Mouse (Mus musculus): ENCODE data around the gene Trim47.

Gene Trim47

DNA sequence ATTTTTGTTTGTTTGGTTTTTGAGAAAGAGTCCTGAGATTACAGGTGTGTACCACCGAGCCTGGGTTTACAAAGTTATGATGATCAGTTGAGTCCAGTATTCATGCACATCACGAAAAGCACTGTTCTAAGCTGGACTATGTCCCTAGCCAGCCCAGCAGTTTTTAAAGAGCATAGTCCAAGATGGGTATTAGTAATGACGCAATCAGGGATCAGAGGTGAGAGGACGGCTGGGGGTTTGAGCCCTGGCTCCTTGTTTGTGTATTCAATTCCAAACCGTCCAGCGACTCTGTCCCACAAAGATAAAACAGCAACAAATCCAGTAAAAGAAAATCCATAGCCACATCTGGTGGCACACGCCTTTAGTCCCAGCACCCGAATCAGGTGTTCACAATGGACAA lies 38.8 kb downstream of the Trim47 start:
- DNase-seq (ENCODE audit: low spot score in 2 of 2), result no peak

DNA sequence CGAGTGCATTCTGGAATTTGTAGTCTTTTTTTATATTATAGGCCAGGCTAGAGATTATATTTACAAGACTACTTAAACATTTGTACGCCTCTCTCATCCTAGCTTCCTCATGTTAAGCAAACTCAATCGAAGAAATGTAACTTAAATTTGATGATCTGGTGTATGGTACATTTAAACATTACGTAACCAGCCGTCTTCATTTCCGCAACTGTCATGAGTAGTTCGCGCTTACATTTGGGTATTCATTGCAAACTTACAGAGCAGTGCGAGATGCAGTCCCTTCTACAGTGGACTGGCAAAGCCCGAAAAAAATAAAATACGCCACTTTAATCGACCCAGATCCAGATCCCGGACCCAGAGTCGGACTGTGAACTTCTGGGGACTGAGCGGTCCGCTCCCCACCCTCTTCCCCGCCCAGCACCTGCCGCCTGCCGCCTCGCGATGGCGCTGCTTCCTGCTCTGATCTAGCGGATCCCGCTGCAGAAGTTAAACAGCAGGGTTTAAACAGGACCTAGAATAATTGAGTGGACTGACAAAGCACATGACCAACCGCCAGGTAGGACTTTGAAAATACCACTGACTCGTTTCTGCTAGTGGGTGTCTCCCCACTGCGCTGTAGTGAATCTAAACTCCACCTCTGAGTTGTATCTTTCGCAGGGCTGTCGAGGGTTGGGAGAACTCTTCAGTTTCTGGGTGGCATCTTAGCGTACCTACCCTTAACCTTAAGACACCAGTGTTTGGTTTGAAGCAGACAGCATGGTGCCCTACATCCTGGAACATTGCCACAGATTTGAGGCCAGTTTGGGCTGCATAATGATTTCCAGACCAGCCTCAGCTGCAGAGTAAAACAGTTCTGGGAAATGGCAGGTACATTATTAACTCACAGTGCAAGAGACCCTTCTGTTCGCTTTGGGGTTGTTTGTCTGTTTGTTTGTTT lies 39.5 kb downstream of the Trim47 start:
- DNase-seq (ENCODE audit: low spot score in 2 of 2), result peak; percentile 59 to 89

DNA sequence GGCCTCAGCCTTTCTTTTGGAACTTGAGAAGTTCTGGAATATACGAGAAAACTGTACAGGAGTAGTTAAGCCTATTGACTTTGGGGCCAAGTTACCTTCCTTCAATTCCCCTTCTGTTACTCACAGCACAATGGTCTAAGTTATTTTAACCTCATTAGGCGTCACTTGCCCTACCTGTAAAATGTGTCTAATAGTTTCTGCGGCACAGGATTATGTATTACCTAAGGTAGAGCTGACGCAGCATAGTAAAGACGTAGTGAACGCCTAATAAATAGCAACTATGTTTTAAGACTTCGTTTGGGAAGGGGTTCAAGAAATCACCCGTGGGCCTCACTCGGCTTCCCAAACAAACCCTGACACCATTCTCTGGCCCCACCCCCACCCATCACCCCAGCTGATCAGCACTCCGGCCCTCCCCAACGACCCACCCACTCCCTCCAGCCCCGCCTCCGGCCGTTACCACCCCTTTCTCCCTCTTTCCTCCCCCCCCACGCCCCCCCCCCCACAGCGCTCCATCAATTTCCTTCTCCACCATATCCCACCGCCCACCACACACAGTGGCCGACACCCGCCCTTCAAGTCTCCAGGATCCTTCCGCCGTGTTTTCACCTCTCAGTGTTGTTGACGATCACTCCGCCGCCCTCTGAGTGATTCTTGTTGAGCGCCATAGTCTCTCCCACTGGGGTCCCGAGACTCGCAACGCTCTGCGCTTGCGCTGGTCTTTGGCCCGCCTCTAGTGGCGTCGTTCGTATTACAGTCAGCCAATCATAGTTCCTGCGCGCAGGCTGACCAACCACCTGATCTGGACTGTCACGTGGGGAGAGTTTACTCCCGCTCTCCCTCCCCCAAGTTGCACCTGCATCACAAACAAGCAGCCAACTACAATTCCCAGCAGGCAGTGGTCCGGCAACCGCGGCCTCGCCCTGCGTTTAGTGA lies 40.5 kb downstream of the Trim47 start, which contains the start of gene Wbp2:
Wbp2 (minus strand) TSS at position 738 of the 936 bp plus-strand sequence.
- peak; percentile 99 for DNase-seq (ENCODE audit: low spot score in 2 of 2)

DNA sequence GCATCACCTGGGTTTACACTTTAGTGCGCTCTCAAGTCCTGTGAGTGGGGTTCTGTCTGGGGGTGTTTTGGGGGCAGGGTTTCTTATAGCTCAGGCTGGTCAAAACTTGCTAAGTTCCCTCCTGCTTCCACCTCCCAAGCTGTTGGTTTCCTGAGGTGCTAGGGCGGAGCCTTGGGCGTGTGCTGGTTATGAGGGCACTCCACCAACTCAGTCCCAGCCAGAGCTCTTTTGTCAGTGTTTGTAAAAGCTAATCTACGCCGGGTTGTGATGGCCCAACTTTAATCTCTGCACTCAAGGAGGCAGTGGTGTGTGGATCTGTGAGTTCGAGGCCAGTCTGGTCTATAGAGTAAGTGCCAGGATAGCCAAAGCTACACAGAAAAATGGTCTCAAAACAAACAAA lies 42.8 kb downstream of the Trim47 start:
- DNase-seq (ENCODE audit: low spot score in 2 of 2), result no peak

DNA sequence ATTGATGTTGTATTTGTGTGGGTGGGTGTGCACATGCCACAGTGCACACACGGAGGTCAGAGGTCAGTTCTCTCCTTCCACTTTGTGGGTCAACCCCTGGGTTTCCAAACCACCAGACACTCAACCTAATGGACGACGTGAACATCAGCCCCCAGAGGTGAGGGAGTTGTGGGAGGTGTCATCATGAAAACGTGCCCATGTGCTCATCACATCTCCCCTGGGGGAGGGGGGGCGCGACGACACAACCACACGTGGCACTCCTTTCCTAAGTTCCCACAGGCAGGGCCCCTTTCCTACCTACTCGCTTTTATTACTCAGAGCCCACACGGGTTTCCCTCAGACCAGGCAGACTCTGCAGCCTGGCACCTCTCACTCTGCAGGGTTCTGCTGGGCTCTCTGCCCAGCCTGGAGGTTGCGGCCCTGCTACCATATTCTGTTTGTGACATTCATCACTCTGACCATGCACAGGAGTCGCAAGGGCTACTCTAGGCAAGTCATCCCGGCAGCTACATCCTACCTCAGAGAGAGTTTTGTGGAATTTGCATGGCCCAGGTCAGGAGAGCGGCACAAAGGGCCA lies 43.8 kb downstream of the Trim47 start:
- DNase-seq (ENCODE audit: low spot score in 2 of 2), result no peak

DNA sequence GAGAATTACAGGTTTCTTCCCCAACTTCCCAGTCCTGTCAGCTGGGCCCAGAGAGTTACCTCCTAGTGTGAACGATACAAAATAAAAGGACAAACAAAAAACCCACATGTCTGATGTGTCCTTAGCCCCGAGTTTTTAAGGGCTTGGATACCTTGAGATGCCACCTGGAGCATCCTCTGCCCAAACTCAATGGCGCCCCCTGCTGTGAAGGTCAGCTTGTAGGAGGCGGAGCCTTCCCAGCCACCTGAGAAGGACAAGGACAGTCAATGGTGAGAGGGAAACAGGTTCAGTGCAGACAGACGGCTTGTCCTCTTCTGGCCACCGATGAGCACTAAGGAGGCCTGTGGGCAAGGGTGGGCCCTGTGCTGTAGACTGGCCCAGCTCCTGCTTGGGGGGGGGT lies 45.9 kb downstream of the Trim47 start:
- peak in 1 of 2 experiments; percentile 63 for DNase-seq (ENCODE audit: low spot score in 2 of 2)

DNA sequence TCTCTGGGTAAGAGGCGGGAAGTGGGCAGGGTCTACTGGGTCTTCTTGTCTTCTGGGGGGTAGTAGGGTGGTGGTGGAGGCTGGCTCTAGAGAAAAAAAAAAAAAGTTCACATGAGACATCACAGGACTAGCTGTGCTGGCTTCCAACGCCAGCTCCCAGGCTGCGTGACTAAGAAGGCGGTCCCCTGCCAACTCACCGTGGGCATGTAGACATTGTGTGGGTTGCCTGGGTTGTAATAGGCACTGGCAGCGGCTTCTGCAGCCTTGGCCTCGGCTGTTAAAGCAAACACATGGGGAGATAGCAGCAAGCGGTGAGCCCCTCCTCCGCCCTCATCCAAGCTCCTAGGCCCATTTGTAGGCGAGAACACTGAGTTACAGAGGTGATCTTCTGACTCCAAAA lies 47.5 kb downstream of the Trim47 start:
- DNase-seq (ENCODE audit: low spot score in 2 of 2), result peak; percentile 77 to 89

DNA sequence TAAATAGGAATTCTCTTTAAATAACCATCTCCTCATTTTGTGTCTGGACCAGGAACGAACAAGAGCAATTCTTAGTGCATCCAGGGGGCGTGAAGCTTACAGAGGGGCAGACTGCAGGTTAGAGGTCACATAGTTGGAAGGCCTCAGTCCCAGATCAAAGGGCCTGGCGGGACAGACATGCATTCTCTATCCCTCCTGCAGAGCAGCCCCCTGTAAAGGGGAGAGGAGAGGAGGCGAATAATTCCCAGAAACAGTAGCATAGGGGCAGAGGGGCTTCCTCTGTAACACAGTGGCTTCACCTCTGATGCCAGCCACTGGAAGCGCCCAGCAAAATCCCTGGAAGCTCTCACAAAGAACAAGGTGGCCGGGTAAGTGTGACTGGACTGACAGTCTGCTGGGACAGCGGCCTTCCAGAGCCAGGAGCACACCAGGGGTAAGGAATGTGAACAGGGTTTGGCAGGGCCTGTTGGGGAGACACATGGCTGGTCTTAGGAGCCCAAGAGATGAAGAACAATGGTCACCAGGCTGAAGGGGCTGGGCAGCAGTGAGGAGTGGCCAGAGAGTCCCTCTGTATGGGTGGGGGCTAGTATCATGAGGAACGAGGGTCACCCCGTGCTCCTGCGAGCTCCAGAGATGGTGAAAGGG lies 48.2 kb downstream of the Trim47 start:
- no peak for DNase-seq (ENCODE audit: low spot score in 2 of 2)

DNA sequence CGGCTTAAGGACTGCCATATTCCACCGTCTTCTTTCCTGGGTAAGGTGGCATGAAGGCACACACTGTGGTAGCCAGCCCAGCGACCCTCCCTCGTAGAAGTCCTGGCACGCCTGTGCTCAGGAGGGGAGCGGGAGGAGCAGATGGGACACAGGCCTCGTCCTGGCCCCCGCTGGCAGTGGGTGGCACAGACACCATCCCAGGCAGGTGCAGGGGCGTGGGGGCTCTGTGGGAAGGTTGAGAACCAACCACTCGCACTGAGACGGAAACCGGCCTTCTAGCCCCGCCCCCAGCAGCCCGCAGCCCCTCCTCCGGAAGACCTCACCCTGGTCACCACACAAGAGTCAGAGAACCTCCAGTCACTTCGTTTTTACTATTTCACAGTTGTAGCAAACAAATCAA lies 48.8 kb downstream of the Trim47 start:
- DNase-seq (ENCODE audit: low spot score in 2 of 2), result no peak

DNA sequence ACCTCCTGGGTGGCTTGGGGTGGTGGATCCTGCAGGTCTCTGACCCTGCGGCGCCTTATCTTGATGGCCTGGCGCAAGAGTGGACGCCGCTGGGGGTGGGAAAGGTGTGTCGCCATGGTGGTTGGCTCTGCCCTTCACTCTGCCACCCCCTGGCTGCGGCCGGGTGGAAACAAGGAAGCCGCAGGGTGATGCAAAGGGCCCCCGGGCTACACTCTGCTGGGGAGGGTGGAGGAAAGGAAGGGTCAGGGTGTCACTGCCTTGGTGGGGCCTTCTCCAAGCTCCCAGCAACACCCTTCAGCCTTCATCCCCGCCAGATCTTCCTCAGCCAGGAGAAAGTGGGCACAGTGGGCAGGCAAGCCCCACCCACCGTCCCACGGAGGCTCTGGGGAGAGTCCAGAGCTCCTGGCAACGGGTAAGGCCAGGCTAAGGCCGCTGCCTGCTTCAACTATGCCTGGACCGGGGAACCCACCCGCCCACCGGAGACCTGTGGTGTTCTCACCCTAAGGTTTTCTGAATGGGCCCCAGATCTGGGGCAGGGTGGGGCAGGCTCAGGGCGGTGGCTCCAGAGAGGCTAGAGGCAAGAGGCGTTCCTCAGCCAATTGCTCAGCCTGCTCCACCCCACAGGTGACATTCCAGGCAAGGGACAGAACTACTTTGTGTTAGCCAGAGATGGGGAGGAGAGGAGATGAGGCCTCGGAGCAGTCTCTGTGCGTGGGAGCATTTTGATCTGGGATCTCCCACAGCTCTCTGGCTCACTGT lies 49.4 kb downstream of the Trim47 start, which contains the start of gene Unc13d:
Unc13d (minus strand) TSS at position 516 of the 759 bp plus-strand sequence.
- no peak for DNase-seq (ENCODE audit: low spot score in 2 of 2)

DNA sequence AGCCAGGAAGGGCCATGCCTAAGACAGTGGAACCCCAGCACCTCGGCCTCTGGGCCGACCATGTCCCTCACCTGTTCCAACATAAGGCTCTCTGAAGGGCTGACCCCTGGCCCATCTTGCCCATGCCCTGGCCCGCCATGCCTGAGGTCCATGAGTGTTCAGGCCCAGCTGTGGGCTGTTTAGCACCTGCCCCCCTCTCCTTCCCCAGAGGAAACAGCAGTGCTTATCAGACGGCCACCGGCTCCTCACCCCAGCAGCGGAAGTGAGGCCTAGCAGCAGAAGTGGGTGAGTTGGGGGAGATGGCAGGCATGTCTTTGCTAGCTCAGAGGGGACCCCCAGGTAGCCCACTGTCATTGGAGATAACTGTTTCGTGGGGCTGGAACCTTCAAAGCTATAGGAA lies 50.2 kb downstream of the Trim47 start:
- no peak for DNase-seq (ENCODE audit: low spot score in 2 of 2)

DNA sequence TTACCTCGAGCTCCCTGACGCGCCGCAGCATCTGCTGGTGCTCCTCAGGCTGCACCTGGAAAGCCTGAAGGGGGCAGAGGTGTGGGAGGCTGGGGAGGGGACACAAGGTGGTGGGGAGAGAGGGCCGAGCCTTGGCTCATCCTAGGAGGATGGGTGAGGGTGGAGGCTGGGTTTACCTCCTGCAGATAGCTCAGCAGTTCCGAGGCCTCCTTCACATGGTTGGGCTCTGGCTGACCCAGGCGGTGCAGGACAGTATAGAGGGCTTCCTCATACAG lies 50.8 kb downstream of the Trim47 start:
- DNase-seq (ENCODE audit: low spot score in 2 of 2), result no peak

DNA sequence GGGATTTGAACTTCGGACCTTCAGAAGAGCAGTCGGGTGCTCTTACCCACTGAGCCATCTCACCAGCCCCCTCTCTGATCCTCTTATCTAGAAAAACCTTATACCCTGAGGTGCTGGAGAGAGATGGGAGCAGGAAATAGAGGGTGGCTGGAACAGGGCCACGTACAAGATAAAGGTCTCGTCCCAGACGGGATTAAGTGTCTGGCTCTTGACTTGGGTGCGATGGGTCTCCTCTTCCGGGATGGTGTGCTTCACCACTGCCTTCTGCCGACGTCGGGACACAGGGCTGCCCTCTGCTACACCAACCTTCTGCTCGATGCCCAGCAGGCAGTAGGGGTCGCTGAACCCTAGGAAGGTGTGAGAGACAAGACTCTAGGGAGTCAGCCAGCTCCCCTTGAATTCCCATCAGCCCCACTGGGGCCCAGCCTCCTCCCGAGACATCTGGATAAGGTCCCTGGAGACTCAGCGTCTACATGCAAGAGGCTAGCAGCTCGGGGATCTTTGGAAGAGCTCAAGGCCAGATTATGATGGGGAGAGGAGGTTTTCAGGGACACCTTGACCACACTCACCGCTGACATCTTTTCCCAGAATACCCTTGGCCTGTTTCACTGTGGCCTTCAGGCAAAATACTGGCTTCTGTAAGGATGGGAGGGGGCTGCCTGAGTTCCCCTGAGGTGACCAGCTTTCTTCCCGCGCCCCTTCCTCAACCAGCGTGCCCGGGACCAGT lies 51.3 kb downstream of the Trim47 start:
- no peak for DNase-seq (ENCODE audit: low spot score in 2 of 2)

DNA sequence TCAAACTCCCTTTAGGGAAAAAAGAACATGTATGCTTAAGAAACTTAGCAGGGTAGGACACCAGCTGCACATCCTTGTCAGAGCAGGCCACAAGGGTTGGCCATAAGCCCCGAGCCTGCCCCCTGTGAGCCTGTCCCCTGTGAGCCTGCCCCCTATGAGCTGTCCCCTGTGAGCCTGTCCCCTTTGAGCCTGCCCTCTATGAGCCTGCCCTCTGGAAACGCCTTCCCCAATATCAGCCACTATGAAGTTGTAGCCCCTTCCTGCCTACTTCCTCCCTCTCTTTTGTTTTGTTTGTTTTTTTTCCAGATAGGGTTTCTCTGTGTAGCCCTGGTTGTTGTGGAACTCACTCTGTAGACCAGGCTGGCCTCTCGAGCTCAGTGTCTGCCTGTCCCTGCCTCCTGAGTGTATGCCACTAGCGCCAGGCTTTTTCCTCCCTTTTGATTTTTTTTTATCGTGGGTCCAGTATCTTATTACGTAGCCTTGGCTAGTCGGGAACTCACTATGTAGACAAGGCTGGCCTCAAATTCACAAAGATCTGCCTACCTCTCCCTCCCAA lies 52.5 kb downstream of the Trim47 start:
- DNase-seq (ENCODE audit: low spot score in 2 of 2), result no peak

DNA sequence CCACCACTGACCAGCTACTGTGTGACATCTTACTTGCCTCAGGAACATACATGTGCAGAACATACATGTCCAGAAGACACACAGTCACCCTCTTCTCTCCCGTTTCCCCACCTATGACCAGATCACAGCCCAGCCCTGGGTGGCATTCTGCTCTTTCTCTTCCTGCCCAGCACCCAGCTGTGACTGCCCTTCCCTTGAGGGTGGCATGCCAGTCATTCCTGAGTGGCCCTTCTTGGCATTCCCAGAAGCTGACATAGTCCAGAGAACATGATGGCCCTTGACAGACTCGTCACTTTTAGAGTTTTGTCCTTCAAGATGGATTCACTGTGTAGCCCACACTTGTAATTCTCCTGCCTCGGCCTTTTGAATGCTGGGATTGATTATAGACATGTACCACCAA lies 54.4 kb downstream of the Trim47 start:
- DNase-seq (ENCODE audit: low spot score in 2 of 2), result no peak

DNA sequence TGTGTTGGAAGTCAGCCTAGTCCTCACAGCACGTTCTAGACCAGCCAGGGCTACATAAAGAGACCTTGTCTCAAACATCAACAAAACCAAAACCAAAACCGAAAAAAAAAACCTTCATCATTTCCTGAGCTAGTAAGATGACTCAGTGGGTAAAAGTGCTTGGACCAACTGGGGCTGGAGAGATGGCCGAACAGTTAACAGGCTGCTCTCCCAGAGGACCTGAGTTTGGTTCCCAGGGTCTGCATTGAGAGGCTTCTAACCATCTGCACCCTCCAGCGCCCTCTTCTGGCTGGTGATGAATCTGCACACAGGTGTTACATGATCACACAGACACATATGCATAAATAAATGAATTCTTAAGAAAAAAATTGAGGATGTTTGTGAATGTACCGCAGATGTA lies 55.5 kb downstream of the Trim47 start:
- no peak for DNase-seq (ENCODE audit: low spot score in 2 of 2)

DNA sequence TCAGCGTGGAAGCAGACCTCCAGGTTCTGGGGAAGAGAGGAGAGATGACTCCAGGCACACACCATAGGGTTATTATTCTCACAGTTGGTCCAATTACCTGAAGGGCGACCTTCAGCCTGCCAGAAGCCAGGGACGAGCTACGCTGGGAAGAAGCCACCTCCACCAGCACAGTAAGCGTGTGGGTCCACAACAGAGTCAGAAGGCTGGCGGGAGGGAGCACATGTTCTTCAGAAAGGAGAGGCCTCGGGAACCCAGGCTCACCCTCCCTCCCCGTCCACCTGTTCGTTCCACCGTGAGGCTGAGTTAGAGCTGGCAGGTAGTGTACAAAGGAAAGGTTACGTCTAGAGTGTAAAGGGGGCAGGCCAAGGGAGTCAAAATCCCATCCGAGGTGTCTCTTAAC lies 61.7 kb downstream of the Trim47 start:
- DNase-seq (ENCODE audit: low spot score in 2 of 2), result no peak

DNA sequence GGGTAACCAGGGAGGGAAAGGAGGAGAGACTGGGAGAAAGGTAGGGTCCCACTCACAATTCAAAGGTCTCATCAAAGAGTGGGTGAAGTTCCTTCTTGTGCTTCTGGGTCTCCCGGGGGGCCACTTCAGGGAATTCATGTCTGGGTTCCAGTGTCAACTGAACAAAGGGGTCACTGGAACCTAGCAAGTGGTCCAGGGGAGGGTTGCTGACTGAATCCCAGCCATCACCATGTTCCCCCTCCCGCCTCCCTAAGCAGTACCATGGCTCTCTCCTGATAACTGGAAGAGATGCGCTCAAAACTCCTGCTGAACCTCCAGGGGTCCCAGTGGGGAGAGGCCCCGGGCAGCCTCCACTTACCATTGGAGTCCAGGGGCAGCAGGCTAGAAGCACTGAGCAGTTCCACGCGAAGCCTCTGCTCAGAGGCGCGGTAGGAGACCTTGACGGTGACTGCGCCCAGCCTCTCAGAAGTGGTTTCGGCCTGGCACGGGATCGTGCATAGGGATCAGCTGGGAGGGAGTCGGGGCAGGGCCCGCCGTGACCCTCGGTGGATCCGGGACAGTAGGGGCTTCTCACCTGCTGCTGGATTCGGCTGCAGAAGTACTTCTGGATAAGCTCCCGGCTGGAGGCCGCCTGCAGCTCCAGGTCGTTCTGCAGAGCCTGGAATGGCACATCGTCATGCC lies 62.7 kb downstream of the Trim47 start:
- no peak for DNase-seq (ENCODE audit: low spot score in 2 of 2)

DNA sequence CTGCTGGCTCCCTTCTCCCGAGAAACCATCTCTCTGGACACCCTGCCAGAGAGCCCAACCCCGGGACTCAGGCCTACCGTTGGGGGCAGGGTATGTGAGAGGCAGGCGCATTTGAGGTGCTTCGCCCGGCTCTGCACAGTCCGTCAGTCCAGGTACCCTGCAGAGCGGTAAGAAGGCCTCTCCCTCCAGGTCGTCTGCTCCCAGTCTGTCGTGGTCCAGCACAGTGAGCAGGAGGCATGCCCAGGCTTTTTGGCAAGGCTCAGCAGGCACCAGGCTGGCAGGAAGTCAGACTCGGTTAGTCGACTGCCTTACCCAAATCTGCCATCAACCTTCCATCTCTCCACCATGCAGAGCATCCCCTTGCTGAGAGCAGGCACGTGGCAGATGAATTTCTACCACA lies 63.4 kb downstream of the Trim47 start:
- DNase-seq (ENCODE audit: low spot score in 2 of 2), result peak in 1 of 2 experiments; percentile 44
